Mouse (Mus musculus): ENCODE results near the gene Fbxl2. TPM values are rescaled to one million over a fixed set of nuclear protein-coding genes. Genes with fewer than 3 reads are reported as not detected.

Fbxl2 gene
- polyA plus RNA-seq, 1 experiment, result 4.9 TPM

DNA sequence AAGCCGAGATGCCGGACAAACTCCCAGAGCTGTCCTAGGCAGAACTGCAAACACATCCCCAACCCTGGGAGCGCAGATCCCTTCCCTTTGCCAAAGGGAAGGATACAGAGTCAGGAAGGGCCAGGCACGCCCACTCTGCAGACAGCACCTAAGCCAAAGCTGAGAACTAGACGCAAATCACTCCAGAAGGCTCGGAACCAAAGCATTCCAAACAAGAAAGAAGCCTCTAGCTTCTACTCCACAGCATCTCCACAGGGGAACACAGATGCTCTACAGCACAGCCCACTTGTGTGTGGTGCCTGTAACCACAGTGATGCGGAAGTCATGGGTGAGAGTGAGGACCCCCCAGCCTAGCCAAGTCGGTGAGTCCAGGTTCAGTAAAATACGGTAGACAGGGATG is 20.8 kb downstream of the Fbxl2 start:
- no peak for TF ChIP-seq CTCF (IDR thresholded peaks at IDR 0.05; ENCODE audit: borderline replicate concordance, insufficient read depth, low read length)
- no peak for TF ChIP-seq POLR2A (IDR thresholded peaks at IDR 0.05; ENCODE audit: low read depth, low read length)
- Histone ChIP-seq H3K4me1 (ENCODE audit: control insufficient read depth, insufficient read depth, low read length) (peaks cover 2% of the 10 kb centered on the region), H3K4me3 (ENCODE audit: insufficient read depth, low read length) (peak overlapping the region; percentile 75), H3K27ac (ENCODE audit: insufficient read depth, low read length) (no peak overlapping the region)

- no peak overlapping the region for H3K4me3 ChIP-seq (ENCODE audit: insufficient read depth, low read length)
- H3K27ac ChIP-seq (ENCODE audit: insufficient read depth, low read length), result no peak overlapping the region
- TF ChIP-seq POLR2A (IDR thresholded peaks at IDR 0.05; ENCODE audit: low read depth, low read length) (no peak), CTCF (IDR thresholded peaks at IDR 0.05; ENCODE audit: borderline replicate concordance, insufficient read depth, low read length) (no peak)
- peaks cover 2% of the 10 kb centered on the region for H3K4me1 ChIP-seq (ENCODE audit: control insufficient read depth, insufficient read depth, low read length)
These were observed 23.9 kb downstream of the Fbxl2 start for GRCm38 (mm10) chr9:114022141-114022540.

DNA sequence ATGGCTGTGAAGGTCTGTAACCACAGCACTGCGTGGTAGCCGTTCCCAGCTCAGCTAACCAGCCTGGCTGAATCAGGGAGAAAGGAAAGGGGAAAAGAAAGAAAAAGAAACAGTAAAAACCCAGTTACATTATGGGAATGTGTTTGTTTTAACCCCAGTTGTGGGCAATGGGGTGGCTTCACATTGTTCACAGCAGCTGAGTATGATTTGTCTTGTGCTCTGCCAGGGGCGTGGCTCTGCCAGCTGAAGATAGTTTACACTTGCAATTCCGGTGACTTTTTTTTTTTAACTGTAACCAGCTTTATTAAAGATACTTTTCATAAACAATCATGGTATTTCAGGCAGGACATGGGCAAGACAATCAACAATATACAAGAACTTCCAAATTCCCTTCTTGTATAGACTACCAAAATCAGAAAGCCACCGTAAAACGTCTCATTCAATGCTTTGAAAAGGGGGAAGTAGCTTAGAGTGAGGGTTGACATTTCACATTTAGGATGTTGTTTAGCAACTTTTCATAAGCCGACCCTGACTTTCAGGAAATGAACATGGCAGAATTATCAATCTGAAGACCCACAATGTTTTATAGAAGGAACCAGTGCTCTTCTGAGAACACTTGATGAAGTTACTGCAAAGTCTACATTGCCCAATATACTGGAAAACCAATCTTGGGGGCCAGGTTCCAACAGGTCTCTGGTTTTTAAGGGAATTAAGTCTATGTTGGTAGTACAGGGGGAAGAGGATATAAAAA is 26.8 kb downstream of the Fbxl2 start:
- H3K27ac ChIP-seq (ENCODE audit: insufficient read depth, low read length), result no peak overlapping the region
- no peak for TF ChIP-seq CTCF (IDR thresholded peaks at IDR 0.05; ENCODE audit: borderline replicate concordance, insufficient read depth, low read length)
- no peak for TF ChIP-seq POLR2A (IDR thresholded peaks at IDR 0.05; ENCODE audit: low read depth, low read length)
- no peak overlapping the region for H3K4me3 ChIP-seq (ENCODE audit: insufficient read depth, low read length)
- H3K4me1 ChIP-seq (ENCODE audit: control insufficient read depth, insufficient read depth, low read length), result 0 out of 2 replicates have a peak, but pooled peaks cover 4% of the 10 kb centered on the region

DNA sequence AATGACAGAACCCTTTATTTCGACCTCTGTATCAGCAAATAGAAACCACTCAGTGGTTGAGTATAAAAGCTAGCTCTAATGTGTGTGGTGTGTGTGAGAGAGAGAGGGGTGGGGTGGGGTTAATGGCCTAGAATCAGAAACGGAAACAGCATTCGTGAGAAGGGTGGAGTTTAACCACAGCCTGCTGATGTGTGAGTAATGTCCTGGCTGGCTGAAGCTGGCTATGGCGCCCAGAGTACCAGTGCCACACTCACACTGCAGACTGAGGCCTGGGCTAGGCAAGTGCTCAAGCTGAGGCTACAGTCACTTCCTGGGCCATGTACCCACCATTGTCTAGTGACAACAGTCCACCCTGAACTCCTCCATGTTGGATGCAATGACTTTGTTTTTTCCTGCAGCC is 29.6 kb downstream of the Fbxl2 start:
- TF ChIP-seq POLR2A (IDR thresholded peaks at IDR 0.05; ENCODE audit: low read depth, low read length) (no peak), CTCF (IDR thresholded peaks at IDR 0.05; ENCODE audit: borderline replicate concordance, insufficient read depth, low read length) (no peak)
- H3K27ac ChIP-seq (ENCODE audit: insufficient read depth, low read length), result no peak overlapping the region; the same call in 1 of the 2 replicates
- H3K4me1 ChIP-seq (ENCODE audit: control insufficient read depth, insufficient read depth, low read length), result 0 out of 2 replicates have a peak, but pooled peaks cover 4% of the 10 kb centered on the region
- no peak overlapping the region for H3K4me3 ChIP-seq (ENCODE audit: insufficient read depth, low read length)

DNA sequence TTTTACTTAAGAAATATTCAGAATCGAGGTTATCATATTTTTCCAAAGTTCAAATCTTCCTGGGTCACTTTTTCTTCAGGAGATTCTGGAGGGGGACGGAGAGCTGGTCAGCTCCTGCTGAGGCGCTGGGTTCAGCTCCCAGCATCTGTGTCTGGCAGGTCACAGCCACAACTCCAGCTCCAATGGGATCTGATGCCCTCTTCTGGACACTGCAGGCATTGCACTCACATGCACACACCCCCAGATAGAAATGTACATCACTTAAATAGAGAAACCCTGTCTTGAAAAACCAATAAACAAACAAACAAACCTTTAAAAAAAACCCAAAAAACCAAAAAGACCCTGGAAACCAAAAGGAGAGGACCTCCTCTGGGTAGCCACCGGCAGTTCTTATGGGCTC is 30.3 kb downstream of the Fbxl2 start:
- TF ChIP-seq POLR2A (IDR thresholded peaks at IDR 0.05; ENCODE audit: low read depth, low read length), result no peak
- TF ChIP-seq CTCF (IDR thresholded peaks at IDR 0.05; ENCODE audit: borderline replicate concordance, insufficient read depth, low read length), result no peak
- no peak overlapping the region for H3K4me3 ChIP-seq (ENCODE audit: insufficient read depth, low read length)

GRCm38 (mm10) chr9:114014034-114014433 is 32.0 kb downstream of the Fbxl2 start:
- TF ChIP-seq POLR2A (IDR thresholded peaks at IDR 0.05; ENCODE audit: low read depth, low read length) (no peak), CTCF (IDR thresholded peaks at IDR 0.05; ENCODE audit: borderline replicate concordance, insufficient read depth, low read length) (no peak)
- Histone ChIP-seq H3K27ac (ENCODE audit: insufficient read depth, low read length) (no peak overlapping the region), H3K4me1 (ENCODE audit: control insufficient read depth, insufficient read depth, low read length) (0 out of 2 replicates have a peak, but pooled peaks cover 4% of the 10 kb centered on the region), H3K4me3 (ENCODE audit: insufficient read depth, low read length) (no peak overlapping the region)

More for the DNA sequence above, 30.3 kb downstream of the Fbxl2 start:
- Histone ChIP-seq H3K4me1 (ENCODE audit: control insufficient read depth, insufficient read depth, low read length) (0 out of 2 replicates have a peak, but pooled peaks cover 4% of the 10 kb centered on the region), H3K27ac (ENCODE audit: insufficient read depth, low read length) (no peak overlapping the region)

- Histone ChIP-seq H3K4me1 (ENCODE audit: control insufficient read depth, insufficient read depth, low read length) (no peaks in the 10 kb centered on the region), H3K27ac (ENCODE audit: insufficient read depth, low read length) (no peak overlapping the region), H3K4me3 (ENCODE audit: insufficient read depth, low read length) (no peak overlapping the region)
- TF ChIP-seq CTCF (IDR thresholded peaks at IDR 0.05; ENCODE audit: borderline replicate concordance, insufficient read depth, low read length) (no peak), POLR2A (IDR thresholded peaks at IDR 0.05; ENCODE audit: low read depth, low read length) (no peak)
These were observed 34.8 kb downstream of the Fbxl2 start for GRCm38 (mm10) chr9:114011203-114011602.

- TF ChIP-seq POLR2A (IDR thresholded peaks at IDR 0.05; ENCODE audit: low read depth, low read length), result no peak
- TF ChIP-seq CTCF (IDR thresholded peaks at IDR 0.05; ENCODE audit: borderline replicate concordance, insufficient read depth, low read length), result no peak
- no peaks in the 10 kb centered on the region for H3K4me1 ChIP-seq (ENCODE audit: control insufficient read depth, insufficient read depth, low read length)
- no peak overlapping the region for H3K4me3 ChIP-seq (ENCODE audit: insufficient read depth, low read length)
- no peak overlapping the region for H3K27ac ChIP-seq (ENCODE audit: insufficient read depth, low read length)
These were observed 36.5 kb downstream of the Fbxl2 start for GRCm38 (mm10) chr9:114009526-114009925.

DNA sequence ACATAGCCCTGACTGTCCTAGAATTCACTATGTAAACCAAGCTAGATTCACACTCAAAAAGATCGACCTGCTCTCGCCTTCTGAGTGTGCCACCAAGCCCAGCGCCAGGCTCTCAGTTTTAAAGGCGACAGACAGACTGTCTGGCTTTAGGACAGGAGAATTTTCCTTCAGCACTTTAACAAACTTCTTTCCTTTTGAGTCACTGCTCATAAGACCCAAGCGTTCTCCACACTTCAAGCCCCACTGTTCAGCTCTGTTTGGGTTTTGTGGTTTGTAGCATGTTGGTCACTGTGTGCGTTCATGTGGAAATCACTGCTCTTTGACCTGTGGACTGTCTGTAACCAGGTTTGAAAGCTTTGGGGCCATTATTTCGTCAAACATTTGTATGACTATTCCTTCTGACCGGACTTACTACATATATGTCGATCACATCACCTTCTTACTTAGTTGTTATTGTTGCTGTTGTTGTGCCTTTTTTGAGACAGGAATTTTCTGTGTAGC is 38.1 kb downstream of the Fbxl2 start:
- no peak for TF ChIP-seq POLR2A (IDR thresholded peaks at IDR 0.05; ENCODE audit: low read depth, low read length)
- no peak for TF ChIP-seq CTCF (IDR thresholded peaks at IDR 0.05; ENCODE audit: borderline replicate concordance, insufficient read depth, low read length)
- Histone ChIP-seq H3K4me1 (ENCODE audit: control insufficient read depth, insufficient read depth, low read length) (no peaks in the 10 kb centered on the region), H3K27ac (ENCODE audit: insufficient read depth, low read length) (no peak overlapping the region), H3K4me3 (ENCODE audit: insufficient read depth, low read length) (no peak overlapping the region)

- TF ChIP-seq POLR2A (IDR thresholded peaks at IDR 0.05; ENCODE audit: low read depth, low read length), result no peak
- no peak for TF ChIP-seq CTCF (IDR thresholded peaks at IDR 0.05; ENCODE audit: borderline replicate concordance, insufficient read depth, low read length)
- no peak overlapping the region for H3K27ac ChIP-seq (ENCODE audit: insufficient read depth, low read length)
- H3K4me3 ChIP-seq (ENCODE audit: insufficient read depth, low read length), result no peak overlapping the region
- no peaks in the 10 kb centered on the region for H3K4me1 ChIP-seq (ENCODE audit: control insufficient read depth, insufficient read depth, low read length)
These were observed 39.2 kb downstream of the Fbxl2 start for GRCm38 (mm10) chr9:114006801-114007200.

All from embryonic fibroblast, embryonic 13.5 days (primary cell).